Mouse (Mus musculus) adrenal gland, postnatal 14 days (tissue): ENCODE data around the gene Scimp. TPM values are rescaled to one million over a fixed set of nuclear protein-coding genes. Genes with fewer than 3 reads are reported as not detected.
"Not testable (repeated sequence)": the region's sequence is repeated elsewhere in the genome, so short reads cannot be mapped to it uniquely, and the experiment has no call there.

Source experiments
- DNase-seq: peaks from one replicate; pipeline ENCODE4 v3.0.0; 2021; ENCODE audit warnings: mixed read lengths
- microRNA-seq, 2 experiments: library from miRNA; unstranded; fragments of <30 nt; microRNA quantifications; one replicate each; pipeline ENCODE4 v1.2.0; 2021
- total RNA-seq: library from RNA; stranded (reverse); gene quantifications from 2 replicates; pipeline ENCODE4 v1.2.3, GENCODE M21; 2021

Scimp gene
- total RNA-seq, 1 experiment from 2014 or later = 0.41 TPM

- no peak for DNase-seq
Measured at GRCm38 (mm10) chr11:70770804-70771203, 41.6 kb downstream of the Scimp start.

- peak; percentile 81 for DNase-seq
Measured at GRCm38 (mm10) chr11:70765776-70766445, 46.5 kb downstream of the Scimp start.

GRCm38 (mm10) chr11:70763936-70764808 lies 48.2 kb downstream of the Scimp start, which contains the start of gene Zfp3:
TSS of gene Zfp3 (plus strand) at chr11:70764209.
- peak; percentile 92 for DNase-seq

GRCm38 (mm10) chr11:70763582-70763935 lies 48.8 kb downstream of the Scimp start:
- no peak for DNase-seq

- DNase-seq = no peak
Measured at GRCm38 (mm10) chr11:70762641-70763040, 49.7 kb downstream of the Scimp start.

GRCm38 (mm10) chr11:70760446-70760845 lies 51.9 kb downstream of the Scimp start:
- not testable (repeated sequence) for DNase-seq

- peak; percentile 90 for DNase-seq
Measured at GRCm38 (mm10) chr11:70755645-70756044, 56.7 kb downstream of the Scimp start.

GRCm38 (mm10) chr11:70754958-70755357 lies 57.4 kb downstream of the Scimp start:
- no peak for DNase-seq

- peak; percentile 30 for DNase-seq
Measured at GRCm38 (mm10) chr11:70754476-70754875, 57.9 kb downstream of the Scimp start.

GRCm38 (mm10) chr11:70753146-70753545 lies 59.2 kb downstream of the Scimp start:
- DNase-seq = no peak

- no peak for DNase-seq
Measured at GRCm38 (mm10) chr11:70752337-70753017, 59.9 kb downstream of the Scimp start.

- no peak for DNase-seq
Measured at GRCm38 (mm10) chr11:70747876-70748545, 64.4 kb downstream of the Scimp start.

- no peak for DNase-seq
Measured at GRCm38 (mm10) chr11:70745636-70746035, 66.8 kb downstream of the Scimp start.

- DNase-seq = peak; percentile 53
Measured at GRCm38 (mm10) chr11:70742581-70743459, 69.6 kb downstream of the Scimp start.

GRCm38 (mm10) chr11:70742117-70742516 lies 70.3 kb downstream of the Scimp start:
- no peak for DNase-seq

GRCm38 (mm10) chr11:70741603-70742002 lies 70.8 kb downstream of the Scimp start:
- DNase-seq = no peak

Small RNA genes within 50 kb of the gene (microRNA-seq; reads per million reads assigned to microRNA genes)
- 0 reads per million in 2 experiments for gene Gm22760

Other genes starting within 250 kb of the Scimp start
- 52.5 and 58.5 TPM in 2 replicates for gene Mink1, start 249.7 kb downstream of the Scimp start, total RNA-seq
- not detected in 2 replicates for gene 4930544D05Rik, start 196.7 kb downstream of the Scimp start, total RNA-seq
- gene Chrne, start 193.4 kb downstream of the Scimp start, total RNA-seq = not detected in 2 replicates
- gene Gp1ba, start 173.5 kb downstream of the Scimp start, total RNA-seq = 0.49 and 0.56 TPM in 2 replicates
- 69.6 and 88.5 TPM in 2 replicates for gene Rnf167, start 165.4 kb downstream of the Scimp start, total RNA-seq
- 175 and 184 TPM in 2 replicates for gene Slc25a11, start 165.1 kb downstream of the Scimp start, total RNA-seq
- 807 and 918 TPM in 2 replicates for gene Pfn1, start 157.9 kb downstream of the Scimp start, total RNA-seq
- gene Eno3, start 155.4 kb downstream of the Scimp start, total RNA-seq = 14.9 and 21.4 TPM in 2 replicates
- gene Spag7, start 143.2 kb downstream of the Scimp start, total RNA-seq = 72.5 and 77.1 TPM in 2 replicates
- 38.8 and 41.8 TPM in 2 replicates for gene Camta2, start 124.5 kb downstream of the Scimp start, total RNA-seq
- 15.2 and 15.8 TPM in 2 replicates for gene Inca1, start 112.4 kb downstream of the Scimp start, total RNA-seq
- gene Kif1c, start 112.0 kb downstream of the Scimp start, total RNA-seq = 154 and 159 TPM in 2 replicates
- 8.7 and 10.3 TPM in 2 replicates for gene Zfp3, start 48.4 kb downstream of the Scimp start, total RNA-seq
- 97.4 and 109 TPM in 2 replicates for gene Rabep1, start 32.2 kb upstream of the Scimp start, total RNA-seq
- gene Nup88, start 157.4 kb upstream of the Scimp start, total RNA-seq = 57.2 and 63.4 TPM in 2 replicates
- 24.9 and 30.9 TPM in 2 replicates for gene Rpain, start 157.6 kb upstream of the Scimp start, total RNA-seq
- 234 and 249 TPM in 2 replicates for gene C1qbp, start 170.4 kb upstream of the Scimp start, total RNA-seq
- gene Dhx33, start 191.9 kb upstream of the Scimp start, total RNA-seq = 28.3 and 29.5 TPM in 2 replicates
- 23.2 and 24.4 TPM in 2 replicates for gene Mis12, start 207.0 kb upstream of the Scimp start, total RNA-seq
- gene Derl2, start 207.3 kb upstream of the Scimp start, total RNA-seq = 56.0 and 60.2 TPM in 2 replicates
- gene 6330403K07Rik, start 220.9 kb upstream of the Scimp start, total RNA-seq = 9.3 and 10.1 TPM in 2 replicates